Mouse (Mus musculus) MEL (cell line): Measurements from ENCODE around the gene Cysrt1.

Experiments
- CTCF ChIP-seq, 3 experiments: IDR thresholded peaks in 2 of 3; conservative IDR thresholded peaks in 1 of 3; 2 replicates each; pipeline ENCODE4 v1.5.1; 2011 to 2012; ENCODE audit warnings: low read length in 3 of 3, low read depth in 2 of 3, mild to moderate bottlenecking in 2 of 3, improper control_type of control experiment in 1 of 3, inconsistent platforms in 1 of 3, mixed read lengths in 1 of 3, moderate library complexity in 1 of 3; ENCODE audit not compliant: control insufficient read depth in 1 of 3, insufficient read depth in 1 of 3, poor library complexity in 1 of 3, severe bottlenecking in 1 of 3
- EP300 ChIP-seq, 2 experiments: IDR thresholded peaks; 2 replicates each; pipeline ENCODE4 v1.6.1; 2011; ENCODE audit warnings: improper control_type of control experiment in 2 of 2, low read length in 2 of 2, low read depth in 1 of 2, mild to moderate bottlenecking in 1 of 2
- GATA1 ChIP-seq: IDR thresholded peaks from 2 replicates; pipeline ENCODE4 v1.6.1; 2011; ENCODE audit warnings: low read depth, low read length, improper control_type of control experiment
- MAFK ChIP-seq: IDR thresholded peaks from 2 replicates; pipeline ENCODE4 v1.6.1; 2011; ENCODE audit warnings: low read depth, mild to moderate bottlenecking, low read length, improper control_type of control experiment, borderline replicate concordance
- POLR2A ChIP-seq, 2 experiments: IDR thresholded peaks; 2 replicates each; pipeline ENCODE4 v1.6.1; 2011 to 2012; ENCODE audit warnings: low read length in 2 of 2, mild to moderate bottlenecking in 2 of 2, control low read depth in 1 of 2, improper control_type of control experiment in 1 of 2, low read depth in 1 of 2, moderate library complexity in 1 of 2; ENCODE audit not compliant: control insufficient read depth in 1 of 2, insufficient read depth in 1 of 2, poor library complexity in 1 of 2
- POLR2AphosphoS5 ChIP-seq: IDR thresholded peaks from 2 replicates; pipeline ENCODE4 v1.6.1; 2012; ENCODE audit warnings: low read depth, borderline replicate concordance, mild to moderate bottlenecking, inconsistent platforms, low read length, moderate library complexity, mixed read lengths
- TBP ChIP-seq: IDR thresholded peaks from 2 replicates; pipeline ENCODE4 v1.8.0; 2011; ENCODE audit warnings: low read depth, low read length, improper control_type of control experiment
- TCF12 ChIP-seq: IDR thresholded peaks from 2 replicates; pipeline ENCODE4 v1.6.1; 2014; ENCODE audit warnings: low read depth, mild to moderate bottlenecking, inconsistent platforms, low read length, improper control_type of control experiment, moderate library complexity
- ZKSCAN1 ChIP-seq: IDR thresholded peaks from 2 replicates; pipeline ENCODE4 v1.6.1; 2012; ENCODE audit warnings: low read depth, mild to moderate bottlenecking, inconsistent platforms, low read length, improper control_type of control experiment, moderate library complexity

- TF ChIP-seq POLR2A (IDR thresholded peaks at IDR 0.05; ENCODE audit: control insufficient read depth in 1 of 2, insufficient read depth in 1 of 2, low read depth in 1 of 2, low read length in 2 of 2, poor library complexity in 1 of 2) (no peak), GATA1 (no peak), CTCF (IDR thresholded peaks at IDR 0.05 in 2 of 3, conservative IDR thresholded peaks at IDR 0.05 in 1 of 3; ENCODE audit: control insufficient read depth in 1 of 3, insufficient read depth in 1 of 3, low read depth in 2 of 3, low read length in 3 of 3, poor library complexity in 1 of 3, severe bottlenecking in 1 of 3) (no peak), MAFK (no peak), EP300 (IDR thresholded peaks at IDR 0.05; ENCODE audit: low read depth in 1 of 2, low read length in 2 of 2) (no peak), POLR2AphosphoS5 (no peak), TBP (no peak), ZKSCAN1 (no peak), TCF12 (no peak)
Measured at GRCm38 (mm10) chr2:25266720-25267119, 24.5 kb upstream of the Cysrt1 start.
